Mouse (Mus musculus): ENCODE results near the gene Prpf4. TPM values are rescaled to one million over a fixed set of nuclear protein-coding genes. Genes with fewer than 3 reads are reported as not detected.

The Prpf4 gene
- total and polyA plus RNA-seq, 3 experiments = 26.9 to 37.9 TPM; not detected in 1

DNA sequence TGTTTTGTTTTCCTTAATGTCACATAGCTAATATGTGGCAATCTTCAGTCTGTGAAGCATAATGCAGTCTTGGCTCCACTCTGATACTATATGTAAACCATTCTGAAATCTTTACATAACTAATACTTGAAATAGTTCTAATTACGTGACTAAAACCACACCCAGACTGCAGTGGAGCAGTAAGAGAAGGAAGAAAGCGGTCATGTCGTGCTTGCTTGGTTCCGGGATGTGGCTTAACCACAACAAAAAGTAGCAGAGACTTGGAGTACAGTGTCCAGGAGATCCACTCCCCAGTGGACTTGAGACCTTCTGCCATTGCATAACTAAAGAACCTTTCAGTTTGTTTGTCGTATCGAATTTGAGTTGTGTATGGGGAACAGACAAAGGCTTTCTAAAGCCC lies 41.0 kb upstream of the Prpf4 start:
- no peak for DNase-seq (ENCODE audit: low read depth, low spot score)
- no peak for TF ChIP-seq SMC3 (IDR thresholded peaks at IDR 0.05; ENCODE audit: low read depth, low read length)
- TF ChIP-seq POLR2AphosphoS5 (IDR thresholded peaks at IDR 0.05; ENCODE audit: borderline replicate concordance, low read depth, low read length) = no peak
- TF ChIP-seq MEF2A (IDR thresholded peaks at IDR 0.05; ENCODE audit: extremely low read depth, insufficient replicate concordance, low read depth, low read length, poor library complexity, severe bottlenecking) = no peak
- TF ChIP-seq ZC3H11A (IDR thresholded peaks at IDR 0.05; ENCODE audit: low read depth, low read length) = no peak
- no peak for TF ChIP-seq POLR2AphosphoS2 (IDR thresholded peaks at IDR 0.05; ENCODE audit: low read length)
- Histone ChIP-seq H3K79me2 (ENCODE audit: control insufficient read depth, insufficient read depth, low read length, poor library complexity) (peaks cover 19% of the 10 kb centered on the region), H3K27ac (ENCODE audit: control insufficient read depth, low read depth, low read length) (no peak overlapping the region), H3K36me3 (ENCODE audit: control insufficient read depth in 1 of 2, insufficient read depth in 2 of 2, low read length in 2 of 2) (peaks cover 0 to 32% of the 10 kb centered on the region in 2 experiments; a peak in 3 of 4 replicates), H3K4me3 (ENCODE audit: control insufficient read depth in 1 of 2, insufficient read depth in 1 of 2, low read depth in 2 of 2, low read length in 2 of 2) (no peak overlapping the region), H3K9me3 (replicated peaks; ENCODE audit: insufficient read depth, low read length) (no peaks in the 10 kb centered on the region), H3K27me3 (ENCODE audit: control insufficient read depth in 1 of 2, insufficient read depth in 2 of 2, low read length in 2 of 2) (no peaks in the 10 kb centered on the region), H3K9ac (ENCODE audit: control insufficient read depth, low read depth, low read length, poor library complexity, severe bottlenecking) (no peak overlapping the region), H3K4me1 (ENCODE audit: control insufficient read depth in 1 of 2, insufficient read depth in 2 of 2, low read length in 2 of 2) (peaks cover 19 to 23% of the 10 kb centered on the region in 2 experiments)

DNA sequence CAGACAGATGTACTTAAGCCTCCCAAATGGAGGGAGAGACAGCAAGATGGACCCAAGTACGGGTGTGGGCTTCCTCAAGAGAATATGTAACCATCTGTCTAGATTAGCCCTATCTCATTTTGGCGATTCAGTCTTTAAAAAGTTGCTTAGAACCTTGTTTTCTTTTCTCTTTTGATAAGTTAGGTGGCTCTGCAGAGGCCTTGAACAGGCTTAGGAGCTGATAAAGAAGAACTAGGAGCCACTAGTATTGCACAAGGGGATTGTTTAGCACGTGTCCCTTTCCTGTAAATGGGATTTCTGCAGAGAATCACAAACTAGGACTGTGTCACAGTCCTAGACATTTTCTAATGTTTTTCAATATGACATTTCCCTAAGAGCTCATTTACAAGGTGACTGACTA lies 39.5 kb upstream of the Prpf4 start:
- peak overlapping the region; percentile 39; the same call in 1 of the 2 replicates for H3K9ac ChIP-seq (ENCODE audit: control insufficient read depth, low read depth, low read length, poor library complexity, severe bottlenecking)
- peaks cover 19% of the 10 kb centered on the region for H3K79me2 ChIP-seq (ENCODE audit: control insufficient read depth, insufficient read depth, low read length, poor library complexity)
- H3K27ac ChIP-seq (ENCODE audit: control insufficient read depth, low read depth, low read length) = peak overlapping the region; percentile 63
- H3K4me1 ChIP-seq (ENCODE audit: control insufficient read depth in 1 of 2, insufficient read depth in 2 of 2, low read length in 2 of 2) = peaks cover 19 to 20% of the 10 kb centered on the region in 2 experiments
- DNase-seq (ENCODE audit: low read depth, low spot score) = peak; percentile 58
- no peaks in the 10 kb centered on the region for H3K9me3 ChIP-seq (replicated peaks; ENCODE audit: insufficient read depth, low read length)
- no peaks in the 10 kb centered on the region for H3K27me3 ChIP-seq (ENCODE audit: control insufficient read depth in 1 of 2, insufficient read depth in 2 of 2, low read length in 2 of 2)
- peaks cover 0 to 33% of the 10 kb centered on the region in 2 experiments; a peak in 3 of 4 replicates for H3K36me3 ChIP-seq (ENCODE audit: control insufficient read depth in 1 of 2, insufficient read depth in 2 of 2, low read length in 2 of 2)
- peak overlapping the region in 1 of 2 experiments; percentile 27; a peak in 1 of 4 replicates for H3K4me3 ChIP-seq (ENCODE audit: control insufficient read depth in 1 of 2, insufficient read depth in 1 of 2, low read depth in 2 of 2, low read length in 2 of 2)
- TF ChIP-seq ZC3H11A (IDR thresholded peaks at IDR 0.05; ENCODE audit: low read depth, low read length) (no peak), BHLHE40 (IDR thresholded peaks at IDR 0.05; ENCODE audit: borderline replicate concordance, low read depth, low read length) (peak; percentile 79; the same call in 1 of the 2 replicates), RCOR1 (IDR thresholded peaks at IDR 0.05; ENCODE audit: low read depth, low read length) (peak; percentile 61; the same call in 1 of the 2 replicates), GABPA (IDR thresholded peaks at IDR 0.05; ENCODE audit: low read depth, low read length) (no peak), POLR2AphosphoS5 (IDR thresholded peaks at IDR 0.05; ENCODE audit: borderline replicate concordance, low read depth, low read length) (no peak), MXI1 (IDR thresholded peaks at IDR 0.05; ENCODE audit: low read depth, low read length) (peak; percentile 92), GATA1 (IDR thresholded peaks at IDR 0.05; ENCODE audit: low read depth, low read length) (peak; percentile 73), ETS1 (IDR thresholded peaks at IDR 0.05; ENCODE audit: low read depth, low read length) (peak; percentile 62; the same call in 1 of the 2 replicates), RAD21 (IDR thresholded peaks at IDR 0.05; ENCODE audit: low read depth, low read length) (no peak), USF2 (IDR thresholded peaks at IDR 0.05; ENCODE audit: borderline replicate concordance in 1 of 2, insufficient read depth in 1 of 2, low read depth in 1 of 2, low read length in 2 of 2) (no peak), TAL1 (IDR thresholded peaks at IDR 0.05; ENCODE audit: low read length) (no peak; the same call in none of the 2 replicates), KAT2A (conservative IDR thresholded peaks at IDR 0.05; ENCODE audit: low read depth, low read length) (no peak), ELF1 (IDR thresholded peaks at IDR 0.05; ENCODE audit: low read depth, low read length) (no peak), CHD2 (IDR thresholded peaks at IDR 0.05; ENCODE audit: low read length) (no peak), EP300 (IDR thresholded peaks at IDR 0.05; ENCODE audit: low read depth in 1 of 2, low read length in 2 of 2) (peak; percentile 53 to 55; a peak in 2 of 4 replicates), ZMIZ1 (IDR thresholded peaks at IDR 0.05; ENCODE audit: low read depth, low read length) (no peak), MAFK (IDR thresholded peaks at IDR 0.05; ENCODE audit: borderline replicate concordance, low read depth, low read length) (no peak), MEF2A (IDR thresholded peaks at IDR 0.05; ENCODE audit: extremely low read depth, insufficient replicate concordance, low read depth, low read length, poor library complexity, severe bottlenecking) (no peak), NELFE (IDR thresholded peaks at IDR 0.05; ENCODE audit: low read depth, low read length) (no peak), MYC (IDR thresholded peaks at IDR 0.05; ENCODE audit: low read depth, low read length) (peak; percentile 87), NRF1 (IDR thresholded peaks at IDR 0.05; ENCODE audit: insufficient read depth, low read depth, low read length, poor library complexity, severe bottlenecking) (no peak), CTCF (IDR thresholded peaks at IDR 0.05 in 2 of 3, conservative IDR thresholded peaks at IDR 0.05 in 1 of 3; ENCODE audit: control insufficient read depth in 1 of 3, insufficient read depth in 1 of 3, low read depth in 2 of 3, low read length in 3 of 3, poor library complexity in 1 of 3, severe bottlenecking in 1 of 3) (no peak), TBP (IDR thresholded peaks at IDR 0.05; ENCODE audit: low read depth, low read length) (no peak), MYB (IDR thresholded peaks at IDR 0.05; ENCODE audit: low read depth, low read length) (no peak), ZKSCAN1 (IDR thresholded peaks at IDR 0.05; ENCODE audit: low read depth, low read length) (no peak), SIN3A (IDR thresholded peaks at IDR 0.05; ENCODE audit: low read length) (peak; percentile 71), USF1 (IDR thresholded peaks at IDR 0.05; ENCODE audit: low read depth, low read length) (peak; percentile 61; the same call in 1 of the 2 replicates), SMC3 (IDR thresholded peaks at IDR 0.05; ENCODE audit: low read depth, low read length) (no peak)

Data from MEL (cell line).